Mouse (Mus musculus) cortical plate, adult 2 months (tissue): ENCODE measurements around the gene Nrm. TPM values are rescaled to one million over a fixed set of nuclear protein-coding genes. Genes with fewer than 3 reads are reported as not detected.

Experiments
- H3K27ac ChIP-seq: fragments of 200-500 bp; 2 replicates; pipeline ENCODE4 v1.5.1; 2012; ENCODE audit warnings: low read length, control low read depth, inconsistent platforms; ENCODE audit not compliant: insufficient read depth
- H3K4me1 ChIP-seq: fragments of 200-500 bp; 2 replicates; pipeline ENCODE4 v1.6.1; 2011; ENCODE audit warnings: low read length; ENCODE audit not compliant: control insufficient read depth, insufficient read depth
- H3K4me3 ChIP-seq: fragments of 200-500 bp; 2 replicates; pipeline ENCODE4 v1.5.1; 2011; ENCODE audit warnings: mild to moderate bottlenecking, low read length, control low read depth; ENCODE audit not compliant: insufficient read depth
- CTCF ChIP-seq: fragments of 200-500 bp; IDR thresholded peaks from 2 replicates; pipeline ENCODE4 v1.5.1; 2011; ENCODE audit warnings: mild to moderate bottlenecking, control low read depth, low read length; ENCODE audit not compliant: insufficient read depth; ENCODE audit errors: extremely low read depth
- POLR2A ChIP-seq: fragments of 200-500 bp; IDR thresholded peaks from 2 replicates; pipeline ENCODE4 v1.6.1; 2011; ENCODE audit warnings: mild to moderate bottlenecking, low read length, control low read depth; ENCODE audit not compliant: insufficient read depth; ENCODE audit errors: extremely low read depth
- polyA plus RNA-seq: library from polyadenylated mRNA; depleted of rRNA; stranded (reverse); fragments of >200 nt; gene quantifications from 2 replicates; pipeline ENCODE4 v1.2.3, GENCODE M21; 2012; rRNA removed

Gene Nrm
- polyA plus RNA-seq = 7.5 and 9.3 TPM in 2 replicates

DNA sequence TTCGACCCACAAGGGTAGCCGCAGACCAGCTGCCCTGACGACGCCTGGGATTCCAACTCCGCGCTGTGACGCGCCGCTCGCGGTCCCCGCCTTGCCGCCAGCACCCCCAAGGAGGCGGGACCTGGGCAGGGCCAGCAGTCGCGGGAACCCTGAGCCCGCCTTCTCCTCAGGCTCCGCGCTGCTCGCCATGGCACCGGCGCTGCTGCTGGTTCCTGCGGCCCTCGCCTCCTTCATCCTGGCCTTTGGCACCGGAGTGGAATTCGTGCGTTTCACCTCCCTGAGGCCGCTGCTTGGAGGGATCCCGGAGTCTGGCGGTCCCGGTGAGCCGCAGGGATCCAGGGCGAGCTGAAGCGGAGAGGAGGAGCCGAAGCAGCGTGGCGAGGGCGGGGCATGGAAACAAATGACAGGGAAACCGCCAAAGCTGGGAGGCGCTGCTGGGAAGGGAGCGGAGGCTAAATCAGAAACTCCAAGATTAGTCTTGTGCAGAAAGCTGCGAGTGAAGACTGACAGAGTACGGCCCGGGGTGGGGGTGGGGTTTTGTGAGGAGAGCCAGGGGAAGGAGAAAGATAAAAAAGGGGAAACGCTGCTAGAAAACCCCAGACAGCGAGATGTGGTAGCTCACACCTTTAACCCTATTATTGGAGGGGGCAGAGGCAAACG, at the start of gene Nrm:
TSS of gene Nrm (plus strand) at position 121 of the 660 bp plus-strand sequence.
- H3K27ac ChIP-seq = 0 out of 2 replicates have a peak within 1 kb of the TSS, but pooled peaks have one; percentile 26
- H3K4me1 ChIP-seq = peaks cover 2% of the 10 kb centered on the region; the same call in 1 of the 2 replicates
- peak within 1 kb of the TSS; percentile 76 for H3K4me3 ChIP-seq
- 0 out of 2 replicates have a peak, but pooled peaks have one; percentile 56 for TF ChIP-seq POLR2A
- 0 out of 2 replicates have a peak, but pooled peaks have one; percentile 8 for TF ChIP-seq CTCF

DNA sequence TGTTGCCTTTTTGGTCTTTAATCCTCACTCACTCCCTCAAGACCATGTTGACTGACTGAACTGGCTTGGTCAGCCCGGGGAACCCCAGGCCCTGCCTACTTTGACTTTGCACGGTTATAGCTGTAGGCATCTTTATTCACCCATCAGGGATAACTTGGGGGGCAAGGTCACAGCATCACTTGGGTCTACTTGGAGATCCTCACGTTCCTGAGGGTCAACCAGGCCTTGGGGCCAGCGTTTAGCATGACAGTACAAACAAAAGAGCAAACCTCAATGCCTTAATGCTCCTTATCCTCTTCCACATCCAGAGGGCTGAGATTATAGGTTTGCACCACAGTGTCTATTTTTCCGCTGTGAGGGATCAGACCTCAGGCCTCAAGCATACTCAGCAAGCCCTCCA, 48.8 kb upstream of the Nrm start:
- H3K27ac ChIP-seq = no peak overlapping the region
- no peaks in the 10 kb centered on the region for H3K4me1 ChIP-seq
- TF ChIP-seq CTCF (no peak), POLR2A (no peak)
- no peak overlapping the region for H3K4me3 ChIP-seq

DNA sequence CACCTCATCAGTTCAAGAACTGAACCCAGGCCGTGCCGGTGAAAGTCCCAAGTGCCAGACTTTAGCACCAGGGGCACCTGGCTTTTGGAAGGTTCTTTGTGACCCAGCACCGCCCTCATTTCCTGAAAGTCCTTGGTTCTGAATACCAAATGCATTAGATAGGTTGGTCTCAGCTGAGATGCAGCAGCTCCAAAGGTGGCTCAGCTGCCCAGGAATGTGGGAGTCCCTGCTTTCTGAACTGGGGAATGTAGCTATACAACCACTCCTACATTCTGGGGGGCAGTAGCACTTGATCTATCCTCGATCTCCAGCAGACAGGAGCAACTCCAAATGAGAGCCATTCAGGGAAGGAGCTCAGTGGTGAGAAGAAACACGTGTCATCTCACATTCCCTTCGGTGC, 48.4 kb upstream of the Nrm start:
- H3K4me3 ChIP-seq = no peak overlapping the region
- TF ChIP-seq POLR2A = no peak
- no peak for TF ChIP-seq CTCF
- no peaks in the 10 kb centered on the region for H3K4me1 ChIP-seq
- H3K27ac ChIP-seq = no peak overlapping the region

DNA sequence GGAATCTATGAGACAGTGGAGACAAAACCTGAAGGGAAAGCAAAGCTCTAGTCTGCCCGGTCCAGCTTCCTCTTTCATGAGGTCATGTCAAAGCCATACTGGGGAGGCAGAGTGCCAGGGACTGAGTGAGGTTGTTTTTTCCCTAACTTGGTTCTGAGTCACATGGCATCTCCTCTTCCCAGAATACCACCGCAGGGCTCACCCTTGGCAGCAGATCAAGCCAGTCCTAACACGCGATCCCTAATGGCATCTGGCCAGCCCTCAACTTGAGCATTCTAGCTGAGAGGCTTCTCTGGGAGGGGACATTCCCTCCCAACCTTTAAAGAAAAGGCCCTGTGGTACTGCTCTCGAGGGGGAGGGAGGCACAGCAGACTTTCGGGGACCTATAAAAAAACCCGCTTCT, 47.9 kb upstream of the Nrm start:
- no peak for TF ChIP-seq CTCF
- TF ChIP-seq POLR2A = no peak

DNA sequence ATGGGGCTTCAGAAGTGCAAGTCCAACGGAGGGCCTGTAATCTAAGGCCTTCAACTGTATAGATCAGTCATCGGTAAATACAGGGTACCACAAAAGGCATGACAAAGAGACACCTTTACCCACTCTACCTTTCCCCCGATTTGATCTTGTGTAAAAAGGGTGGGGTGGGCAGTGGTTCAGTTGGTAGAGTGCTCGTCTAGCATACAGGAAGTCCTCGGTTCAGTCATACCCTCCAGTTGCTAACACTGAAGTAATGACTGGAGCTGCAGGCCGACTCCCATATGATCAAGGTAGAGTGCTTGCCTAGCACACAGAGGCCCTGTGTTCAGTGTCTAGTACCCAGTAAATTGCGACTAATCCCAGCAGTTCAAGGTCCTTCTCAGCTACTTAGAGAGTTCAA, 47.5 kb upstream of the Nrm start:
- no peak overlapping the region for H3K4me3 ChIP-seq
- H3K4me1 ChIP-seq = no peaks in the 10 kb centered on the region
- TF ChIP-seq CTCF (no peak), POLR2A (no peak)
- peak overlapping the region; percentile 36 for H3K27ac ChIP-seq

More for the DNA sequence above, 47.9 kb upstream of the Nrm start:
- no peak overlapping the region for H3K4me3 ChIP-seq
- H3K27ac ChIP-seq = 0 out of 2 replicates have a peak overlapping the region, but pooled peaks have one; percentile 36
- H3K4me1 ChIP-seq = no peaks in the 10 kb centered on the region

DNA sequence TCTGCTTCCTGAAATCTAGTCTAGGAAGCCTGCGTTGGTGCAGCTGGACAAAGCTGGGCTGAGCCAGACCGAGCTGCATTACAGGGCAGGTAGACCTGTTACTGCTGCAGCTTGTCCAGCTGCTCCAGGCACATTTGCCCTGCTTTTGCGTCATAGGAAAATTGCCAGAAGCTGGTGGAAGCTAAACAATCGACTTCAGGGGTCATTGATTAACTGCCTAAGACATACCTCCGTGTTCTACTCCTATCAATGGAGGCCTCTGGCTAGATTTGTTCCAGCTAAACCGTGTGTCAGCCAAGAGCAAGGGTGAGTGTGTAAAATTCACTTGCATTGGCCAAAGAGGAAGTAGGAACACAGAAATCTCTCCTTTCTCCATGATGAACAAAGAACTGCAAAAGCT, 46.4 kb upstream of the Nrm start:
- TF ChIP-seq CTCF = no peak
- no peak for TF ChIP-seq POLR2A
- Histone ChIP-seq H3K4me3 (no peak overlapping the region), H3K4me1 (no peaks in the 10 kb centered on the region), H3K27ac (no peak overlapping the region)

DNA sequence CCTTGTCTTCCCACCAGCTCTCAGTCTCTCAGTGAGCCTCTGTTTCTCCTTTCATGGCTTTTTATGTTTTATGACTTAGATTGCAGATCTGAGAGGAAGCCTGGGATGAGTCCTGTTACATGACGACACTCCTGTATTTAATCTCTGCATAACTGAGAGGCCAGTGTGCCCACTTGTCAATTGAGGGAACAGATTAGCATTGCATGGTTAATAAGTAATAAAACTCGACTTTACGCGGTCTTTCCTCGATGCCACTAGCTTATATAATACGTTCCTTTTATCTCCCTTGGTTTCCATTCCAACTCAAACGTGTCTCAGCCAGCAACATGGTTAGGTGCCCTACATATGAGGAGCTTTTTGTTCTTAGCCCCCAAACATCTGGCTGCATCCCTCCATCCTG, 45.3 kb upstream of the Nrm start:
- Histone ChIP-seq H3K4me3 (no peak overlapping the region), H3K4me1 (no peaks in the 10 kb centered on the region), H3K27ac (no peak overlapping the region)
- no peak for TF ChIP-seq CTCF
- no peak for TF ChIP-seq POLR2A

DNA sequence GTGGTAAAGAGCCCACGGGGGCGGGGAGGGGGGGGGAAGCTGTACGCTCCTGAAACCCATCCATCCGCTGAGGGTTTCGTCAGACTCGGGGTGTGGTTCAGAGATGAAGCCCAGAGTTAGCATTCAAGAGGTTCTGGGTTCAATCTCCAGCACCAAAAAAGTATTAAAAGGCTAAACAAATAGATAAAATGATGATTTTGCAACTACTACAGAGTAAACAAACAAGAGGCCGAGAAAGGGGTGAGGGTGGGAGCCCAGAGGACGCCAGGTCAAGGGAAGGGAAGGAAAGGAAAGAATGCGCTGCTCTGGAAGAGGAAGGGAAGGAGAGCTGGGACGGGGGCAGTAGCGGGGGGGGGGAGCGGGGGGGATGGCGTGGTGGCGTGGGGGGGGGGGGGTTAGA, 44.4 kb upstream of the Nrm start:
- Histone ChIP-seq H3K4me3 (no peak overlapping the region), H3K4me1 (no peaks in the 10 kb centered on the region), H3K27ac (no peak overlapping the region)
- TF ChIP-seq CTCF (no peak), POLR2A (no peak)

DNA sequence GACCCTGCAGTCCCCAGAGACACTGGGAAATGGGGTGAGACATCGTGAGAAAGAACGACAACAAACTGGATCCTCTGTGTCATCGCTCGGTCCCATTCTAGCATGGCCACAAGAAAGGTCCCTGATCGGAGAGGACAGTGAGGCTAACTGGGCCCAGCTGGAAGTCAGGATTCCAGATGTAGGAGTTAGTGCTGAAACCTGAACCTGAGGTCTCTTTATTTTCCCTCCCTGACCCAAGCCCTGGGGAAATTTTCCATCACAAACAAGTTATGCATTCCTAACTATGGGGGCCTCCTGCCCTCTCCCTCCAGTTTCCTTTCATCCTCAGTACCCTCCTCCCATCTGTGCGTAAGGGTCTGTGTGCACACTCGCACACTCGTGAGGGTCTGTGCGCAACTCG, 43.9 kb upstream of the Nrm start:
- no peaks in the 10 kb centered on the region for H3K4me1 ChIP-seq
- H3K4me3 ChIP-seq = no peak overlapping the region
- no peak for TF ChIP-seq POLR2A
- no peak for TF ChIP-seq CTCF
- no peak overlapping the region for H3K27ac ChIP-seq

DNA sequence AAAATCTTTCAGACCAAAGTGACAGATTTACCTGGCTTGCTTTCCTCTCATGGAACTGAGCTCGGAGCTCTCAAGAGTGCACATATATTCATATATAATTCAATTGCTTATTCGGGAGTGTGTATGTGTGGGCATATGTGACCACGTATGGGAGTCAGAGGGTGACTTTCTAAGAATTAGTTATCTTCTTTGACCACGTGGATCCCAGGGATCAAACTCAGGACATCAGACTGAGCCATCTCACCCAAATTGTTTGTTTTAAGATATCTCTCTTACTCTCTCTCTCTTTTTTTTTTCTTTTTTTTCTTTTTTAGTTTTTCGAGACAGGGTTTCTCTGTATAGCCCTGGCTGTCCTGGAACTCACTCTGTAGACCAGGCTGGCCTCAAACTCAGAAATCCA, 41.0 kb upstream of the Nrm start:
- Histone ChIP-seq H3K27ac (no peak overlapping the region), H3K4me1 (no peaks in the 10 kb centered on the region), H3K4me3 (no peak overlapping the region)
- TF ChIP-seq POLR2A = no peak
- TF ChIP-seq CTCF = no peak
